Mouse (Mus musculus): ENCODE results near the gene Vmn1r198. TPM values are rescaled to one million over a fixed set of nuclear protein-coding genes. Genes with fewer than 3 reads are reported as not detected.
"Not testable (repeated sequence)": the region's sequence is repeated elsewhere in the genome, so short reads cannot be mapped to it uniquely, and the experiment has no call there.

The Vmn1r198 gene
- not detected in 2 replicates for polyA plus RNA-seq (2015; fragmentation: Nextera tagmentation; extraction: Ambion mirVana)

- ATAC-seq (replicated peaks): no peak
These were observed at the start of gene Vmn1r198 for GRCm38 (mm10) chr13:22350064-22350463. Vmn1r198 (plus strand) TSS chr13:22350364.

DNA sequence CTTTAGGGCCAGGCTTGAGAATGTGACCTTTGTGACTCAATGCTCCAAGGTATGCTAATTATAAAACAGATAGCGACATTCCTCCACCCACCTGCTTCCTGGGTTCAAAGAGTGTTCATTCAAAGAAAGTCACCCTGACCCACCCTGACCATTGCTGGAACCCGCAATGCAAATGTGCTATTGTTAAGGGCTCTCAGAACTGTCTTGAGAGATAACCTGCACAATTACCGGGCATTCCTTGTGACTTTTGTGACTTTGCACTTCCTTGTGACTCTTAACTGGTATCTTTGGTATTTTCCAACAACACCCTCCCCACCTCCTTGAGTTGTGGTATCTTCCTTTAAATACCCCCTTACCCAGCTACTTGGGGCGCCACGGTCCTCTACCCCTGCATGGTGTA is 42.1 kb upstream of the Vmn1r198 start:
- not testable (repeated sequence) for ATAC-seq (replicated peaks); H3K4me3 ChIP-seq; H3K4me1 ChIP-seq; H3K36me3 ChIP-seq; H3K4me2 ChIP-seq (replicated peaks); H3K9ac ChIP-seq (replicated peaks); H3K27me3 ChIP-seq; H3K9me3 ChIP-seq; H3K27ac ChIP-seq (replicated peaks)
- 90% methylated on average over 5 of the region's 5 CpGs for WGBS

More at GRCm38 (mm10) chr13:22350064-22350463, at the start of gene Vmn1r198:
- Histone ChIP-seq H3K4me3 (no peak within 1 kb of the TSS), H3K27ac (replicated peaks) (no peak within 1 kb of the TSS), H3K4me2 (replicated peaks) (no peak within 1 kb of the TSS), H3K4me1 (no peaks in the 10 kb centered on the region), H3K27me3 (no peaks in the 10 kb centered on the region), H3K9me3 (no peaks in the 10 kb centered on the region), H3K9ac (replicated peaks) (no peak within 1 kb of the TSS), H3K36me3 (no peaks in the 10 kb centered on the region)
- WGBS: 67% methylated on average over 1 of the region's 1 CpGs

DNA sequence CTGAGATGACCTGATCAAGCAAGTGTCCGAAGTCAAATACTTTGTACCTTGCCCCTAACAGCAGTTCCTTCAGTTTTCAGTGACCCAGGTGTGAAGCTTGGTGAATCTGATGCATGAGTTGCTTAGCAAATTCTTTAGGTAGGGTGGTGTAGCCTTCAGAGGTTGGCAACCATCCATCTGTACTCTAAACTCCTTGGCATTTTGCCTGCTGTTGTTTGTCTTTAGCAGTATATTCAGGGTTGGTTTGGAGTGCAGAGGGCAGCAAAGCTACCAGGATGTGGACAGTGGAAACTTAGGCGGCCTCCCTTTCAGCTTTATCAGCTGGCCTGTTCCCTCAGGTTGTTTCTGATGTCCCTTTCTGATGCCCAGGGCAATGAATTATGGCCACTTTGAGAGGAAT is 34.8 kb upstream of the Vmn1r198 start:
- Histone ChIP-seq H3K27me3 (no peaks in the 10 kb centered on the region), H3K36me3 (no peaks in the 10 kb centered on the region), H3K4me3 (no peak overlapping the region), H3K4me1 (no peaks in the 10 kb centered on the region), H3K9me3 (no peaks in the 10 kb centered on the region), H3K4me2 (replicated peaks) (no peak overlapping the region), H3K27ac (replicated peaks) (no peak overlapping the region), H3K9ac (replicated peaks) (no peak overlapping the region)
- WGBS: 88% methylated on average over 2 of the region's 2 CpGs
- ATAC-seq (replicated peaks): no peak

DNA sequence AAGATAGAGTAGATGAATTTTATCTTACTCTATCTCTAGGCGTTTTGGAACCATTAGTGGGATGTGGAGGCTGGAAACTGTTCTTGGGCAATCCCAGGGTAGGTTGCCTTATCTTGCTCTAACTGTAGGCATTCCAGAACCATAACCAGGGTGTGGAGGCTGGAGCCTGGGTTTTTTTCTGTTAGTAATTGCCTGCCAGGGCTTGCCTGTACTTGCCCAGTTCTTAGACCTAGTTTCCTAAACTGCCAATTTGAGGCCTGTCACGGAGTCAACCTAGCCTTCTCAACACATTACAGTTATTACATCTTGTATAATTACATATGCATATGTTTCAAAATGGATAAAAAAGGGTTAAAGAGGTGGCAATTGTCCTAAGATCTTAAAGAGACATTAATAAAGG is 32.8 kb upstream of the Vmn1r198 start:
- Histone ChIP-seq H3K4me2 (replicated peaks) (no peak overlapping the region), H3K4me3 (no peak overlapping the region), H3K9ac (replicated peaks) (no peak overlapping the region), H3K27me3 (no peaks in the 10 kb centered on the region), H3K9me3 (no peaks in the 10 kb centered on the region), H3K27ac (replicated peaks) (no peak overlapping the region), H3K4me1 (no peaks in the 10 kb centered on the region), H3K36me3 (no peaks in the 10 kb centered on the region)
- 75% methylated on average over 2 of the region's 2 CpGs for WGBS
- ATAC-seq (replicated peaks): no peak

- no peaks in the 10 kb centered on the region for H3K27me3 ChIP-seq
- H3K4me2 ChIP-seq (replicated peaks): no peak overlapping the region
- H3K36me3 ChIP-seq: no peaks in the 10 kb centered on the region
- H3K9me3 ChIP-seq: no peaks in the 10 kb centered on the region
- H3K9ac ChIP-seq (replicated peaks): no peak overlapping the region
- H3K27ac ChIP-seq (replicated peaks): no peak overlapping the region
- no peak for ATAC-seq (replicated peaks)
- H3K4me1 ChIP-seq: no peaks in the 10 kb centered on the region
- H3K4me3 ChIP-seq: no peak overlapping the region
These were observed 30.1 kb upstream of the Vmn1r198 start for GRCm38 (mm10) chr13:22320091-22320490.

DNA sequence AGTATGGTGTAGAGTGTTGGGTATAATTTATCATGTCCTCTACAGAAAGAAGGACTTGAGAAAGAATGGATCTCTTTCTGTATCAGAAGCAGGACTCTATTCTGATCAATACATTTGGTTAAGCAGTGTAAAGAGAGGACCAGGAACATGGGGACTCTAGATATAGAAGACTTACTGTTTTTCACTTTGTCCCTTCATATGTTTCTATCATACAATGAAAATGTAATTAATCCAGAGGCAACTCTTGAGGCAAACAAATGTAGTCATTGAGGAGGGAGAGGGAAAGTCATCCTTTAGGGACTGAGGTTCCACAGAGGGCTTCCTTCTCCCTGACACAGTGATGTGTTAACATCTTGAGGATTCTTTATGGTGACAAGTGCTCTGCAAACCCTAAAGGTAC is 25.9 kb upstream of the Vmn1r198 start, which contains the start of gene Vmn1r197:
Gene Vmn1r197 (plus strand): TSS at position 301 of the 400 bp plus-strand sequence.
- no peak for ATAC-seq (replicated peaks)
- Histone ChIP-seq H3K9me3 (no peaks in the 10 kb centered on the region), H3K27ac (replicated peaks) (no peak within 1 kb of the TSS), H3K36me3 (no peaks in the 10 kb centered on the region), H3K4me3 (no peak within 1 kb of the TSS), H3K9ac (replicated peaks) (no peak within 1 kb of the TSS), H3K4me2 (replicated peaks) (no peak within 1 kb of the TSS), H3K4me1 (no peaks in the 10 kb centered on the region), H3K27me3 (no peaks in the 10 kb centered on the region)

- 76% methylated on average over 2 of the region's 2 CpGs for WGBS
- no peak for ATAC-seq (replicated peaks)
These were observed 16.9 kb upstream of the Vmn1r198 start for GRCm38 (mm10) chr13:22333269-22333668.

DNA sequence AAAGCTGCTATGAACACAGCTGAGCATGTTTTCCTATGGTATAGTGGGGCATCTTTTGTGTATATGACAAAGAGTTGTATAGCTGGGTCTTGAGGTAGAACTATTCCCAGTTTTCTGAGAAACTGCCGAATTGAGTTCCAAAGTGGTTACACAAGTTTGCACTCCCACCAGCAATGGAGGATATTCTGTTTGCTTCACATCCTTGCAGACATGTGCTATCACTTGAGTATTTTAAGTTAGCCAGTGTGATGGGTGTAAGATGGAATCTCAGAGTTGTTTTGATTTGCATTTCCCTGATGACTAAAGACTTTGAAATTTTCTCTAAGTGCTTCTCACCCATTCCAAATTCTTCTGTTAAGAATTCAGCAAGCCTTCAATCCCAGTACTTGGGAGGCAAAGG is 14.6 kb upstream of the Vmn1r198 start:
- no peak overlapping the region for H3K9ac ChIP-seq (replicated peaks)
- WGBS: 92% methylated on average over 1 of the region's 1 CpGs
- no peaks in the 10 kb centered on the region for H3K9me3 ChIP-seq
- no peaks in the 10 kb centered on the region for H3K27me3 ChIP-seq
- H3K27ac ChIP-seq (replicated peaks): no peak overlapping the region
- no peak overlapping the region for H3K4me2 ChIP-seq (replicated peaks)
- no peak for ATAC-seq (replicated peaks)
- H3K4me1 ChIP-seq: no peaks in the 10 kb centered on the region
- H3K36me3 ChIP-seq: no peaks in the 10 kb centered on the region
- no peak overlapping the region for H3K4me3 ChIP-seq

More at GRCm38 (mm10) chr13:22333269-22333668, 16.9 kb upstream of the Vmn1r198 start:
- Histone ChIP-seq H3K27ac (replicated peaks) (no peak overlapping the region), H3K4me2 (replicated peaks) (no peak overlapping the region), H3K27me3 (no peaks in the 10 kb centered on the region), H3K9me3 (no peaks in the 10 kb centered on the region), H3K36me3 (no peaks in the 10 kb centered on the region), H3K4me1 (no peaks in the 10 kb centered on the region), H3K9ac (replicated peaks) (no peak overlapping the region), H3K4me3 (no peak overlapping the region)

GRCm38 (mm10) chr13:22350813-22351212 is 649 bp downstream of the Vmn1r198 start:
- no peak for ATAC-seq (replicated peaks)
- no peak overlapping the region for H3K9ac ChIP-seq (replicated peaks)
- H3K4me3 ChIP-seq: no peak overlapping the region
- H3K27me3 ChIP-seq: no peaks in the 10 kb centered on the region
- H3K4me2 ChIP-seq (replicated peaks): no peak overlapping the region
- H3K4me1 ChIP-seq: no peaks in the 10 kb centered on the region
- H3K27ac ChIP-seq (replicated peaks): no peak overlapping the region
- H3K36me3 ChIP-seq: no peaks in the 10 kb centered on the region
- H3K9me3 ChIP-seq: no peaks in the 10 kb centered on the region
- 77% methylated on average over 1 of the region's 1 CpGs for WGBS

GRCm38 (mm10) chr13:22379518-22379917 is 29.4 kb downstream of the Vmn1r198 start, which contains the start of gene Vmn1r199:
Vmn1r199 (plus strand) TSS chr13:22379818.
- 78% methylated on average over 2 of the region's 2 CpGs for WGBS
- Histone ChIP-seq H3K4me2 (replicated peaks) (no peak within 1 kb of the TSS), H3K27me3 (no peaks in the 10 kb centered on the region), H3K9ac (replicated peaks) (no peak within 1 kb of the TSS), H3K36me3 (no peaks in the 10 kb centered on the region), H3K4me3 (no peak within 1 kb of the TSS), H3K9me3 (no peaks in the 10 kb centered on the region), H3K27ac (replicated peaks) (no peak within 1 kb of the TSS), H3K4me1 (no peaks in the 10 kb centered on the region)
- no peak for ATAC-seq (replicated peaks)

DNA sequence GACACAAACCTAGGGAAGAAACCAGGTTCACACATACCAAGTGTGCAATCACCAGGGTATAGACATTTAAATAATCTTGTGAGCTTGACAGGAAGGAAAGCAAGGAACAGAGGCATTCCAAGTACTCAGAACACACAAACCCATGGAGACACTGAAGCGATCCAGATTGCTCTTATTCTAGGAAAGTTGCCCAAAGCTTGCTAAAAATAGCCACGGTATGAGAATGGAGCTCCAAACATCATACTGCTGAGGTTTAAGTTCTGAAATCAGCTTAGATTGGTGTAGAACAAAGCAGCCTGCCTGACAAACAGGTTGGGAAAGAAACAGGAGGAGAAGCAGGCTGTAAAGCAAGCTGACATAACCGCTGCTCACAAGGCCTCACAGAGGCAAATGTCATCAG is 31.0 kb downstream of the Vmn1r198 start:
- H3K9me3 ChIP-seq; H3K27ac ChIP-seq (replicated peaks); ATAC-seq (replicated peaks); H3K27me3 ChIP-seq; H3K4me3 ChIP-seq; H3K4me2 ChIP-seq (replicated peaks); H3K4me1 ChIP-seq; H3K36me3 ChIP-seq; H3K9ac ChIP-seq (replicated peaks): not testable (repeated sequence)
- WGBS: 72% methylated on average over 3 of the region's 3 CpGs

DNA sequence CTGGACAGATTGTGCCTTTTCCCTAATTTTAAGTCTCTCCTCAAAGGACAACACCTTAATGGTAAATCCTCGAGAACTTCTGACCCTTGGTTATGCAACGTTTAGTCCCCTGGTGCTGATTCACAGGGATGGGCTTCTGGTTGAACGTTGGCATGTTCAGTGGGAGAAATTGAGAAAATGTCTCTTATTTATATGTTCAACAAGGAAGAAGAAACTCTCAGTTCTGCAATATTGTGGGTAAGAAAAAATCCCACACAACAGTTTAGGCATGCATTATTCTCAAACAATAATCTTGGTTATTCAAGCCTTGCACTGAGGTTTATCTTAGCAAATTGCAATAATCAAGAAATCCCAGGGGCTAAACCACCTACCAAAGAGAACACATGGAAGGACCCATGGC is 33.2 kb downstream of the Vmn1r198 start:
- H3K4me1 ChIP-seq: no peaks in the 10 kb centered on the region
- H3K27me3 ChIP-seq: no peaks in the 10 kb centered on the region
- H3K4me3 ChIP-seq: no peak overlapping the region
- H3K9me3 ChIP-seq: no peaks in the 10 kb centered on the region
- no peak overlapping the region for H3K9ac ChIP-seq (replicated peaks)
- H3K36me3 ChIP-seq: no peaks in the 10 kb centered on the region
- no peak overlapping the region for H3K27ac ChIP-seq (replicated peaks)
- ATAC-seq (replicated peaks): no peak
- WGBS: 82% methylated on average over 3 of the region's 3 CpGs
- H3K4me2 ChIP-seq (replicated peaks): no peak overlapping the region

GRCm38 (mm10) chr13:22387050-22387449 is 36.9 kb downstream of the Vmn1r198 start:
- H3K9me3 ChIP-seq: no peaks in the 10 kb centered on the region
- no peak overlapping the region for H3K4me2 ChIP-seq (replicated peaks)
- WGBS: 95% methylated on average over 1 of the region's 1 CpGs
- H3K27me3 ChIP-seq: no peaks in the 10 kb centered on the region
- no peak overlapping the region for H3K9ac ChIP-seq (replicated peaks)
- no peaks in the 10 kb centered on the region for H3K4me1 ChIP-seq
- no peak for ATAC-seq (replicated peaks)
- no peak overlapping the region for H3K4me3 ChIP-seq
- H3K27ac ChIP-seq (replicated peaks): no peak overlapping the region
- no peaks in the 10 kb centered on the region for H3K36me3 ChIP-seq

Data from forebrain, embryonic 15.5 days (tissue).